In the genomic region with DNA sequence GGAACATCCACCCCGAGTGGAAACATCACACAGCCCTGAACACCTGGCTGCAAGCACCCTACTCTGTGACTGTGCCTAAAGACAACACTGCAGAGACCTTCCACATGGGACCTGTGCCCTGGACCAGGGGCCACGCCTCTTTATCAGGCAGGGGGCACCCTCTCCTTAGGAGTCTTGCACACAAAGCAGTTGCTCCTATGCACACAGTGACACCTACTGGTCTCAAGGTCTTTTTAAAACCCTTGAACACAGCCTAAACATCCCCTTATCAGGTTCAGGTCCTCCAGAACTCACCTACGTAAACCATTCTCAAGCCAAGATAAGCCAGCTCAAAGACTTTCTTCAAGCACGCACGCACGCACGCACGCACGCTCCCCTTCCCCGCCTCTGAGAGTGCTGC, we compare ENCODE assay signal across 16 mouse cellular contexts. TPM values are rescaled to one million over a fixed set of nuclear protein-coding genes. Genes with fewer than 3 reads are reported as not detected.
DNase-seq lines count a peak whose midpoint lies in the region; ATAC-seq and TF ChIP-seq lines count a peak whose summit lies in the region.
"Had no signal": no experiment of that assay in that cellular context is flagged by ENCODE, and none has a peak within 500 bp of the region (broad histone marks: within the 10 kb centered on the region; RNA-seq: fewer than 3 reads in every experiment).

No protein-coding gene starts in this region.

- no peaks in the 10 kb centered on the region for H3K36me3 ChIP-seq in heart, adult 2 months (ENCODE audit: control insufficient read depth, insufficient read depth, low read length)
- H3K36me3 ChIP-seq in lung, postnatal 0 days (ENCODE audit: insufficient read depth, low read length), result peaks cover 19% of the 10 kb centered on the region
- H3K36me3 ChIP-seq in stomach, embryonic 15.5 days, result peaks cover 50% of the 10 kb centered on the region

- TF ChIP-seq CTCF in heart, adult 2 months (IDR thresholded peaks at IDR 0.05), result peak; percentile 29
- TF ChIP-seq CTCF in lung, postnatal 0 days (IDR thresholded peaks at IDR 0.05), result peak; percentile 60

- H3K4me2 ChIP-seq in lung, postnatal 0 days (replicated peaks; ENCODE audit: low read depth, low read length), result no peak overlapping the region
- no peak overlapping the region for H3K4me2 ChIP-seq in stomach, embryonic 15.5 days
- H3K4me2 ChIP-seq: embryonic facial prominence, embryonic 12.5 days; neural tube, embryonic 13.5 days had no signal

- H3K4me3 ChIP-seq in heart, adult 2 months, result no peak overlapping the region
- no peak overlapping the region for H3K4me3 ChIP-seq in lung, postnatal 0 days (ENCODE audit: low read depth, low read length)
- no peak overlapping the region for H3K4me3 ChIP-seq in stomach, embryonic 15.5 days (replicated peaks)
- H3K4me3 ChIP-seq: embryonic facial prominence, embryonic 12.5 days; neural tube, embryonic 13.5 days had no signal

- H3K4me1 ChIP-seq in heart, adult 2 months (ENCODE audit: control insufficient read depth, insufficient read depth, low read length), result no peaks in the 10 kb centered on the region
- no peaks in the 10 kb centered on the region for H3K4me1 ChIP-seq in lung, postnatal 0 days (ENCODE audit: insufficient read depth, low read depth, low read length)
- no peaks in the 10 kb centered on the region for H3K4me1 ChIP-seq in stomach, embryonic 15.5 days
- H3K4me1 ChIP-seq: embryonic facial prominence, embryonic 12.5 days; neural tube, embryonic 13.5 days had no signal

- no peak for TF ChIP-seq EP300 in heart, adult 2 months (IDR thresholded peaks at IDR 0.05; ENCODE audit: insufficient read depth, low read depth, low read length)
- no peak for TF ChIP-seq EP300 in lung, postnatal 0 days (IDR thresholded peaks at IDR 0.05)

- peak; percentile 69 for ATAC-seq in lung, postnatal 0 days
- peak; percentile 51; the same call in 1 of the 2 replicates for ATAC-seq in common myeloid progenitor, adult 5-6 weeks (replicated peaks; ENCODE audit: low read depth, poor library complexity, severe bottlenecking)
- ATAC-seq in stomach, embryonic 15.5 days (ENCODE audit: insufficient read depth, low FRiP score, low read depth), result peak; percentile 21; the same call in 1 of the 2 replicates
- ATAC-seq: forebrain, embryonic 16.5 days had no signal

- H3K27ac ChIP-seq in heart, adult 2 months, result no peak overlapping the region
- H3K27ac ChIP-seq in lung, postnatal 0 days (ENCODE audit: low read length), result no peak overlapping the region
- H3K27ac ChIP-seq in stomach, embryonic 15.5 days, result no peak overlapping the region
- H3K27ac ChIP-seq: embryonic facial prominence, embryonic 12.5 days; neural tube, embryonic 13.5 days had no signal

- no peaks in the 10 kb centered on the region for H3K27me3 ChIP-seq in heart, adult 2 months (ENCODE audit: control insufficient read depth, insufficient read depth, low read length)
- H3K27me3 ChIP-seq in lung, postnatal 0 days (replicated peaks; ENCODE audit: insufficient read depth, low read length), result no peaks in the 10 kb centered on the region
- no peaks in the 10 kb centered on the region for H3K27me3 ChIP-seq in stomach, embryonic 15.5 days (replicated peaks)
- H3K27me3 ChIP-seq: embryonic facial prominence, embryonic 12.5 days; neural tube, embryonic 13.5 days had no signal

- DNase-seq in heart, adult 2 months, result no peak
- no peak for DNase-seq in heart, postnatal 14 days
- no peak for DNase-seq in lung, postnatal 0 days (ENCODE audit: low spot score)
- no peak for DNase-seq in lung, postnatal 10 days
- DNase-seq in embryo, embryonic 10.5 days (ENCODE audit: low spot score), result no peak
- no peak for DNase-seq in layer of hippocampus, postnatal 14 days (ENCODE audit: low spot score in 2 of 2)
- DNase-seq: adrenal gland, postnatal 36 days; cerebellum, adult 8-10 months; kidney, adult 11 months; midbrain, embryonic 14.5 days; thymus, adult 2 months had no signal

- H3K9me3 ChIP-seq in lung, postnatal 0 days (ENCODE audit: low read length), result no peaks in the 10 kb centered on the region
- H3K9me3 ChIP-seq in stomach, embryonic 15.5 days, result no peaks in the 10 kb centered on the region
- H3K9me3 ChIP-seq: embryonic facial prominence, embryonic 12.5 days; neural tube, embryonic 13.5 days had no signal

- no peak overlapping the region for H3K9ac ChIP-seq in heart, adult 2 months (ENCODE audit: low read depth, low read length)
- H3K9ac ChIP-seq in lung, postnatal 0 days (replicated peaks; ENCODE audit: low read depth), result no peak overlapping the region
- no peak overlapping the region for H3K9ac ChIP-seq in stomach, embryonic 15.5 days
- H3K9ac ChIP-seq: embryonic facial prominence, embryonic 12.5 days; neural tube, embryonic 13.5 days had no signal

- WGBS in heart, adult 2 months, result 87% methylated on average over 10 of the region's 10 CpGs
- WGBS in lung, postnatal 0 days, result 62% methylated on average over 10 of the region's 10 CpGs
- 78% methylated on average over 10 of the region's 10 CpGs for WGBS in stomach, embryonic 15.5 days

- intact Hi-C loops in heart, adult 2 months (cut with DNase I), result no loop called here
- intact Hi-C loops in heart, postnatal 14 days (cut with DNase I), result no loop called here

- TF ChIP-seq POLR2A in heart, adult 2 months (IDR thresholded peaks at IDR 0.05; ENCODE audit: insufficient read depth, low read depth, low read length), result no peak

- H3K79me2 ChIP-seq in heart, adult 2 months (replicated peaks; ENCODE audit: control insufficient read depth, insufficient read depth, low read length), result peaks cover 2% of the 10 kb centered on the region; the same call in 1 of the 2 replicates

RNA-seq across cellular contexts. Expression of a gene that starts 20.6 kb away (rescaled TPM):
- total RNA-seq in heart, adult 2 months (2021), result 100 to 1,000 TPM; 118 to 121 TPM
- polyA plus RNA-seq in heart, adult 2 months (2012; rRNA removed), result 98.1 and 101 TPM in 2 replicates
- total RNA-seq in heart, postnatal 14 days (2021), result 100 to 1,000 TPM in 1 of 2 experiments, 10 to 100 TPM in 1; 93.8 to 102 TPM
- polyA plus RNA-seq in lung, postnatal 0 days (2015; fragmentation: Nextera tagmentation; extraction: Ambion mirVana), result 166 and 184 TPM in 2 replicates
- 60.9 and 84.5 TPM in 2 replicates for total RNA-seq in common myeloid progenitor, adult 5-6 weeks (2017)
- polyA plus RNA-seq in stomach, embryonic 15.5 days (2015; fragmentation: Nextera tagmentation; extraction: Ambion mirVana), result 250 and 281 TPM in 2 replicates
- 100 to 1,000 TPM; 242 to 247 TPM for total RNA-seq in layer of hippocampus, postnatal 14 days (2021)

RNA-seq across cellular contexts. Expression of a gene that starts 50.0 kb away (rescaled TPM):
- total RNA-seq in heart, adult 2 months (2021), result 10 to 100 TPM; 15.6 to 21.0 TPM
- polyA plus RNA-seq in heart, adult 2 months (2012; rRNA removed), result 9.7 and 16.5 TPM in 2 replicates
- total RNA-seq in heart, postnatal 14 days (2021), result 10 to 100 TPM; 20.3 to 22.8 TPM
- polyA plus RNA-seq in lung, postnatal 0 days (2015; fragmentation: Nextera tagmentation; extraction: Ambion mirVana), result 5.2 and 8.4 TPM in 2 replicates
- total RNA-seq in common myeloid progenitor, adult 5-6 weeks (2017), result not detected in 2 replicates
- polyA plus RNA-seq in stomach, embryonic 15.5 days (2015; fragmentation: Nextera tagmentation; extraction: Ambion mirVana), result 3.5 and 9.6 TPM in 2 replicates
- 10 to 100 TPM; 38.9 to 50.9 TPM for total RNA-seq in layer of hippocampus, postnatal 14 days (2021)

Comparison
In these comparisons a context has a peak if more than half of its experiments do, and no peak if none do; other contexts are left out.
1. RNA of a gene that starts 50.0 kb away (total RNA-seq): 38.9 to 50.9 TPM in layer of hippocampus, postnatal 14 days, 20.3 to 22.8 TPM in heart, postnatal 14 days and 15.6 to 21.0 TPM in heart, adult 2 months; not detected in common myeloid progenitor, adult 5-6 weeks; every median in the first group is over 10 times any median in the second.
2. Peak in every context shown above with its lines, with median percentiles within 50 percentile points of each other: ATAC-seq.